Mouse (Mus musculus) monocyte, adult 5-6 weeks (primary cell): ENCODE data around the gene H2-DMb1. TPM values are rescaled to one million over a fixed set of nuclear protein-coding genes. Genes with fewer than 3 reads are reported as not detected.

ENCODE experiments used
- ATAC-seq: fragments of 153-309, 156-312 bp; replicated peaks from 2 replicates; pipeline ENCODE4 v1.8.0; 2017; ENCODE audit warnings: mild to moderate bottlenecking; ENCODE audit not compliant: low TSS enrichment, insufficient number of reproducible peaks, severe bottlenecking, poor library complexity, low FRiP score
- total RNA-seq: library from RNA; stranded (forward); fragments of 200-1000, 200-491, 200-594 nt; gene quantifications from 3 replicates; pipeline ENCODE4 v1.2.3, GENCODE M21; 2017

H2-DMb1 gene
- total RNA-seq, 1 experiment from 2014 or later = 61.5 TPM

DNA sequence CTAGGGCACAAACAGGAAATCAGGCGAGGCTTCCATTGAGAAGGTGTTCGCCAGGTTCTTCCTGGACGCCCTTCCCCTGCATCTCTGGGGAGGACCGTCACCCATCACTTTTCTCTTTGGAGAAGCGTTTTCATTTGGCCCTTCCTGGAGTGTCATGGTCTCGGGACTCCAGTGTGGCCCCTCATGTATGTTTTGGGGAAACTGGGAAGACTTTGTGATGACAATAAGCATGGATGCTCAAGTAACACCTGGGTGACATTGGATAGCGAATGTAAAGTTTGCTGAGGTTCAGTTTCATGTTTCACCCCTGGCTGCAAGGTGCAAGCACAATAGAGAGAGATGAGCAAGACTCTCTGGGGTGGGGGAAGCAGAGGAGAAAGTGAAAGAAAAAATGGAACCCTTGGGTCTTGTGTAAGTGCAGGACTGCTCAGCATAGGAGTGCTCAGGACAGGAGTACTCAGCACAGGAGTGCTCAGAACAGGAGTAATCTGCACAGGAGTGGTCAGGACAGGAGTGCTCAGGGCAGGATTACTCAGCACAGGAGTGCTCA lies 48.7 kb downstream of the H2-DMb1 start:
- ATAC-seq = no peak

DNA sequence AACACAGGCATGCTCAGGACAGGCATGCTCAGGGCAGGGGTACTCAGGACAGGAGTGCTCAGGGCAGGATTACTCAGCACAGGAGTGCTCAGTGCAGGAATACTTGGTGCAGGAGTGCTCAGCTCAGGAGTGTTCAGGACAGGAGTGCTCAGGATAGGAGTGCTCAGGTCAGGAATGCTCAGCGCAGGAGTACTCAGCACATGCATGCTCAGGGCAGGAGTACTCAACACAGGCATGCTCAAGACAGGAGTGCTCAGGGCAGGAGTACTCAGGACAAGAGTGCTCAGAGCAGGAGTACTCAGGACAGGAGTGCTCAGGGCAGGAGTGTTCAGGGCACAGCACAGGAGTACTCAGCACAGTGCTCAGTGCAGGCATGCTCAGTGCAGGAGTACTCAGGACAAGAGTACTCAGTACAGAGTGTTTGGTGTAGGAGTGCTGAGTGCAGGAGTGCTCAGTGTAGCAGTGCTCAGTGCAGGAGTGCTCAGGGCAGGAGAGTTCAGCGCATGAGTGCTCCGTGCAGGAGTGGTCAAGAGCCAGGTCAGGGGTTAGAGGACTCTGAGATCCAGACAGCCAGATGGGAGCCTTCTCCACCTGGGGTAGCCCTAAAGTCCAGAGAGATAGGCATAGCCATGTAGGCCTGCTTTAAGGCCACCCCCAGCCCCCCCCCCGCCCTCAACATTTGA lies 50.0 kb downstream of the H2-DMb1 start:
- ATAC-seq = no peak

DNA sequence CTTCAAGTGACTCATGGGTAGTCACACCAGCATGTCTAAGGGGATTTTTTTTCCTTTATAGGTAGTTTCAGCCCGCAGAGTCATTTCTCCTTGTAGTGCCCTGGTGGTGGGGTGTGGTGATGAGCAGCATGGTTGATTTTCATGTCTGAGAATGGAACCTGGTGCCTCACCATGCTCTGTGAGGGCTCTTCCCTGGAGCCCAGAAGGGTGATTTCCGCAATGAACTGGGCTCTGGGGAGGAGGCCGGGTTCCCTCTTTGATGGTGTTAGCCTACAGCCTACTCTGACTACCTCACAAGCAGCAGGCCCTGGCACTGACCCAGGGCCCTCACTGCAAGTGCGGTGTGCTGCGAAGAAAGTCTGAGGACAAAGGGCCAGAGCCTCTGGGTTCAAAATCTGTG lies 50.6 kb downstream of the H2-DMb1 start, which contains the start of gene Tap2:
Tap2 (plus strand) TSS at position 84 of the 400 bp plus-strand sequence.
- no peak for ATAC-seq

DNA sequence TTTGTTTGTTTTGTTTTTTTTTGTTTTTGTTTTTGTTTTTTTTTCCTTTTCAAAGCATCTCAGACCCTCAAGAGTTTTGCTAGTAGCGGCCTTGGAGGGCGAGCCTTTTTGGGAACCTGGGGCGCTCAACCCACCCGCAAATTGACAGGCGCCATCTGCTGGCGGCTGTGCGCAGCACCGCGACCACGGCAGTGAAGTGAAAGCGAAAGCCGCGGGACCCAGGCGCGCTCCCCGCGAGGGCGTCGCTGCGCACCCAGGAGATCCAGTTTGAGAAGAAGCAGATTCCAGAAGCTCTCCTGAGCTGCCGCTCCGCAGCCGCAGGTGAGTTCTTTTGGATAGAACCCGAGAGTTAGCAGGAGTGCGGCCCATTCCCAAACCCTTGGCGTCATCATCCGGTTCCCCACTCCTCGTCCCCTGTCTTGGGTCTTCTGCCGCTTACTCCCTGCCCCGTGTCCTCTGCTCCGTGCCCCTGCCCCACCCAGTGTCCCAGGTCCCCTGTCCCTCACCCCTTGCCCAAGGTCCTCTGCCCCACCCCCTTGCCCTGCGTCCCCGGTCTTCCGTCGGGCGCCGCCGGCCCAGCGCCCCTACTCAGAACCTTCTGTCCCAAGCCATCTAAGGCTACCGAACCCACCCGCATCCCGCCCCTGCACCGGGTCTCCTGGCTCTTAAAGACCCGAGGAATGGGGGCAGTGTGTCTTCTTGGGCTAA lies 51.6 kb downstream of the H2-DMb1 start:
- peak; percentile 65 for ATAC-seq

DNA sequence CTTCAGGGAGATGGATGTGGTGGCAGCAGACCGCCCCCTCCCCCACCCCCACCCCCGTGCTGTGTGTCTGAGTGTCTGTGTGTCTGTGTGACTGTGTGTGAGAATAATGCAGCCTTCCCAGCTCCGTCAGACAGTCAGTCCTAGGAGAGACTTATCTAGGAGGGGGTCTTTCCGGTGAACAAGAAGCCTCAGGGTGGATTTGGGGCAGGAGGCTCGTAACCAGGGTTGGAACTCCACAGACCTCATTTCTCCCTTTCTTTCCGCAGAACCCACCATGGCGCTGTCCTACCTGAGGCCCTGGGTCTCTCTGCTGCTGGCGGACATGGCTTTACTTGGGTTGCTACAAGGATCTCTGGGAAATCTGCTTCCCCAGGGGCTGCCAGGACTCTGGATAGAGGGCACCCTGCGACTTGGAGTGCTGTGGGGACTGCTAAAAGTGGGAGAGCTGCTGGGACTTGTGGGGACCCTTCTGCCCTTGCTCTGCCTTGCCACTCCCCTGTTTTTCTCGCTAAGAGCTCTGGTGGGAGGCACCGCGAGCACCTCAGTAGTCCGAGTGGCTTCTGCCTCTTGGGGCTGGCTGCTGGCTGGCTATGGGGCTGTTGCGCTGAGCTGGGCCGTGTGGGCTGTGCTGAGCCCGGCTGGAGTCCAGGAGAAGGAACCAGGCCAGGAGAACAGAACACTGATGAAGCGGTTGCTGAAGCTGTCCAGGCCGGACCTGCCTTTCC lies 52.3 kb downstream of the H2-DMb1 start:
- ATAC-seq = no peak

DNA sequence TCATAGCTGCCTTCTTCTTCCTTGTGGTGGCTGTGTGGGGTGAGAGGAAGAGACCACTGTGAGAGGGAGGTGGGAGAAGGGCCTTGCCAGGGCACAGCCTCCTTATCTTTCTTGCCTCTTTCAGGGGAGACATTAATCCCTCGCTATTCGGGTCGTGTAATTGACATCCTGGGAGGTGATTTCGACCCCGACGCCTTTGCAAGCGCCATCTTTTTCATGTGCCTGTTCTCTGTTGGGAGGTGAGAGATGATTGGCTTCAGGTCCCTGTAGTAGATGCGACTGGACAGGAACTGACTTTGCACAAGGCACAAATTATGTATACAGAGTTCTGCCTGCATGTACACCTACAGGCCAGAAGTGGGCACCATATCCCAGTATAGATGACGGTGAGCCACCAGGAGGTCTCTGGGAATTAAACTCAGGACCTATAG lies 52.9 kb downstream of the H2-DMb1 start:
- peak; percentile 65 for ATAC-seq

DNA sequence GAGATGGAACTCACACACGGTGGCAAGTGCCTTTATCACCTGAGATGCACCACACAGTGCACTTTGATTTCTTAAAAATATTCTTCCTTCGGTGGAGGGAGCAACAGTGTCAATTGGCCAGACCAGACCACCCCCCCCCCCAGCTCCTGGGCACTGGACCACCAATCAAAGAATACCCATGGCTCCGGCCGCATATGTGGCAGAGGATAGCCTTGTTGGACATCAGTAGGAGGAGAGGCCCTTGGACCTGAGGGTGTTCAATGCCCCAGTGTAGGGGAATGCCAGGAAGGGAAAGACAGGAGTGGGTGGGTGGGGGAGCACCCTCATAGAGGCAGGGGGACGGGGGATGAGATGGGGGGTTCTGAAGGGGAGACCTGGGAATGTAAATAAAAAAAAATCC lies 53.9 kb downstream of the H2-DMb1 start:
- no peak for ATAC-seq

DNA sequence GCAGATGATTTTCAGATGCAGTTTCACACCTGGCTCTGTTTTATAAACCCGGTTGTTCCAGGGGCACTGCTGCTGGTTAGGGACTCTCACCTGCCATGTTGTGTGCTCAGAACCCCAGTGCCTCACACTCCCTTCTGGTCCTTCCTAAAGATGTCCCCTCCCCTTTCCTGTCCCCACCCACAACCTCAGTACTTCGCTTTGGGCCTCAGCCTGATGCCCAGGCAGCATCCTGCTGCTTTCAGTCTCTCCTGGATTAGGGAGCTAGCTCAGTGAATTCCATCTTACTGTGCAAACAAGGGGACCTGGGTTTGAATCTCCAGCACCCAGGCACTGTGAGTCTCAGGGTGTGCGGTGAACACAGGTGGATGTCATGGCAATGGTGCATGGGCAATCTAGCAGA lies 54.6 kb downstream of the H2-DMb1 start:
- ATAC-seq = no peak

DNA sequence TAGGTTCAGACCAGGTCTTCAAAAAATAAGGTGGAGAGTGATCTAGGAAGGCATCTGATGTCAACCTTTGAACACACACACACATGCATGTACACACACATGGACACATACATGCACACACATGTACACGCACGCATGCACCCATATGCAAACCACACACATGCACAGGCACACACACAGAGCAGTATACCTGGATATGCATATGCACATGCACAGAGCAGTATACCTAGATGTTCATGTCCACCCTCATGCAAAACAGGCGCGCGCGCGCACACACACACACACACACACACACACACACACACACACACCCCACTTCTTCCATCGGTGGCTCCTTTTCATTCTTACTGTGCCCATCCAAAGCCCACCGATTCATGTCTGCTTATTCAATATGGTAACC lies 55.0 kb downstream of the H2-DMb1 start:
- no peak for ATAC-seq

DNA sequence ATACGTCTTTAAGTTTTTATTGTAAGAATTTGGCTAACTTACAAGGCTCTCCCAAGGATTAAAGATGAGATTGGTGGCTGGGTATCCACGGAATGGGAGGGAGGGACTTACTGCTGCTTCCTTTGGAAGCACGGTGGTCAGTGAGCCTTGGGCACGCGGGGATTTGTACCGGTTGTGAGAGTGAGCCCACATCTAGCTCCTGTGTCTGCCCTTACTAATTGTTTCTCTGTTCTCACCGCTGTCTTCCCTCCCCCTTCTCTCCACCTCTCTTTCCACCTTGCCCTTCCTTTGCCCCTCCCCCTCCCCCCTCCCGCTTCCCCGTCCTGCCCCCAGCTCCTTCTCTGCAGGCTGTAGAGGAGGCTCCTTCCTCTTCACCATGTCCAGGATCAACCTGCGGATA lies 55.5 kb downstream of the H2-DMb1 start:
- no peak for ATAC-seq

DNA sequence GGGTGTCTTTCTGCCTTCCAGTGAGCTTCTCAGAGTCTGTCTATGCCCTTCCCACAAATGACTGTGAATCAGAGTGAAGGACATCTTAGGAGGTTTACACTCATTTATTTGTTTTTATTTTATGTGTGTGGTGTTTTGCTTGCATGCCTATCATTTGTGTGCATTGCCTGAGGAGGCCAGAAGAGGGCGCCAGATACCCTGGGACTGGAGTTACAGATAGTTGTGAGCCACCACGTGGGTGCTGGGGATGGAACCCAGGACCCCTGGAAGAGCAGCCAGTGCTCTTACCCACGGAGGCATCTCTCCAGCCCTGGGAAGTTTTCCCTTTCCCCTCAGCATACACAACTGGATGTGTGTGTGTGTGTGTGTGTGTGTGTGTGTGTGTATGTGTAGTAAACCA lies 56.8 kb downstream of the H2-DMb1 start:
- no peak for ATAC-seq

Other genes with a start within 250 kb of the H2-DMb1 start
- 1.6 to 5.9 TPM (median 5.5 TPM) in 3 replicates for gene Platr17, start 247.9 kb upstream of the H2-DMb1 start, total RNA-seq
- gene Daxx, start 243.7 kb upstream of the H2-DMb1 start, total RNA-seq = 38.2 to 72.8 TPM (median 49.3 TPM) in 3 replicates
- 129 to 172 TPM (median 140 TPM) in 3 replicates for gene Tapbp, start 237.2 kb upstream of the H2-DMb1 start, total RNA-seq
- gene Zbtb22, start 237.2 kb upstream of the H2-DMb1 start, total RNA-seq = 21.8 to 32.2 TPM (median 31.5 TPM) in 3 replicates
- 43.6 to 72.8 TPM (median 71.4 TPM) in 3 replicates for gene Rgl2, start 223.5 kb upstream of the H2-DMb1 start, total RNA-seq
- 88.1 to 107 TPM (median 98.7 TPM) in 3 replicates for gene Pfdn6, start 212.7 kb upstream of the H2-DMb1 start, total RNA-seq
- 11.1 to 17.8 TPM (median 16.3 TPM) in 3 replicates for gene Wdr46, start 212.4 kb upstream of the H2-DMb1 start, total RNA-seq
- 2.6 to 4.6 TPM (median 3.5 TPM) in 3 replicates for gene B3galt4, start 201.6 kb upstream of the H2-DMb1 start, total RNA-seq
- 16.8 to 32.7 TPM (median 25.1 TPM) in 3 replicates for gene Vps52, start 197.3 kb upstream of the H2-DMb1 start, total RNA-seq
- 765 to 894 TPM (median 817 TPM) in 3 replicates for gene Rps18, start 197.1 kb upstream of the H2-DMb1 start, total RNA-seq
- 3,712 to 3,894 TPM (median 3,837 TPM) in 3 replicates for gene H2-K1, start 152.7 kb upstream of the H2-DMb1 start, total RNA-seq
- 10.9 to 15.5 TPM (median 15.1 TPM) in 3 replicates for gene Ring1, start 128.4 kb upstream of the H2-DMb1 start, total RNA-seq
- gene H2-Ke6, start 125.0 kb upstream of the H2-DMb1 start, total RNA-seq = 77.7 to 117 TPM (median 111 TPM) in 3 replicates
- gene Slc39a7, start 121.4 kb upstream of the H2-DMb1 start, total RNA-seq = 105 to 116 TPM (median 115 TPM) in 3 replicates
- 34.6 to 41.0 TPM (median 40.7 TPM) in 3 replicates for gene Rxrb, start 121.3 kb upstream of the H2-DMb1 start, total RNA-seq
- gene Col11a2, start 113.6 kb upstream of the H2-DMb1 start, total RNA-seq = 1.5 to 11.2 TPM (median 4.7 TPM) in 3 replicates
- 7.8 to 18.9 TPM (median 17.6 TPM) in 3 replicates for gene H2-Oa, start 60.7 kb upstream of the H2-DMb1 start, total RNA-seq
- 55.9 to 84.5 TPM (median 72.8 TPM) in 3 replicates for gene H2-DMa, start 33.5 kb upstream of the H2-DMb1 start, total RNA-seq
- gene Brd2, start 30.4 kb upstream of the H2-DMb1 start, total RNA-seq = 374 to 583 TPM (median 393 TPM) in 3 replicates
- 71.7 to 98.5 TPM (median 90.4 TPM) in 3 replicates for gene H2-DMb2, start 9.8 kb upstream of the H2-DMb1 start, total RNA-seq
- 145 to 195 TPM (median 175 TPM) in 3 replicates for gene Tap1, start 34.5 kb downstream of the H2-DMb1 start, total RNA-seq
- gene Psmb9, start 34.7 kb downstream of the H2-DMb1 start, total RNA-seq = 119 to 198 TPM (median 134 TPM) in 3 replicates
- 387 to 472 TPM (median 466 TPM) in 3 replicates for gene Psmb8, start 44.6 kb downstream of the H2-DMb1 start, total RNA-seq
- gene Tap2, start 50.5 kb downstream of the H2-DMb1 start, total RNA-seq = 87.6 to 119 TPM (median 96.6 TPM) in 3 replicates
- 59.1 to 84.6 TPM (median 63.2 TPM) in 3 replicates for gene H2-Ob, start 85.8 kb downstream of the H2-DMb1 start, total RNA-seq
- 588 to 931 TPM (median 911 TPM) in 3 replicates for gene H2-Ab1, start 104.6 kb downstream of the H2-DMb1 start, total RNA-seq
- gene H2-Aa, start 134.8 kb downstream of the H2-DMb1 start, total RNA-seq = 387 to 602 TPM (median 587 TPM) in 3 replicates
- gene H2-Eb1, start 152.8 kb downstream of the H2-DMb1 start, total RNA-seq = 415 to 638 TPM (median 573 TPM) in 3 replicates
- gene H2-Eb2, start 172.6 kb downstream of the H2-DMb1 start, total RNA-seq = 4.9 to 11.5 TPM (median 8.6 TPM) in 3 replicates
- gene Btnl2, start 201.8 kb downstream of the H2-DMb1 start, total RNA-seq = 0.76 TPM in 1 of 3 replicates, not detected in the others
- 0.19 TPM in 1 of 3 replicates, not detected in the others for gene Btnl1, start 224.1 kb downstream of the H2-DMb1 start, total RNA-seq
- gene BC051142, start 245.7 kb downstream of the H2-DMb1 start, total RNA-seq = 2.6 to 4.7 TPM in 2 of 3 replicates, not detected in the other